ENCODE assay signal across 12 mouse cellular contexts in genomic region chr1:39714729-39715128, GRCm38 (mm10). TPM values are rescaled to one million over a fixed set of nuclear protein-coding genes. Genes with fewer than 3 reads are reported as not detected.
A peak's percentile ranks its signal among the peaks of the same experiment; 100 is the strongest.
DNase-seq lines count a peak whose midpoint lies in the region; ATAC-seq and TF ChIP-seq lines count a peak whose summit lies in the region.
"Had no signal": no experiment of that assay in that cellular context is flagged by ENCODE, and none has a peak within 500 bp of the region (broad histone marks: within the 10 kb centered on the region; RNA-seq: fewer than 3 reads in every experiment).

No protein-coding gene starts in this region.

- 75% methylated on average over 3 of the region's 3 CpGs for WGBS in heart, embryonic 15.5 days
- WGBS in lung, embryonic 14.5 days = 68% methylated on average over 3 of the region's 3 CpGs
- WGBS in embryonic facial prominence, embryonic 14.5 days = 82% methylated on average over 3 of the region's 3 CpGs
- WGBS in neural tube, embryonic 15.5 days = 87% methylated on average over 3 of the region's 3 CpGs

- DNase-seq in heart, adult 11 months = no peak
- DNase-seq in lung, embryonic 14.5 days = no peak
- no peak for DNase-seq in lung, postnatal 14 days
- DNase-seq in embryonic facial prominence, embryonic 14.5 days (ENCODE audit: low spot score) = no peak
- no peak for DNase-seq in layer of hippocampus, postnatal 10 days (ENCODE audit: low spot score in 2 of 2)
- DNase-seq in cerebellum, postnatal 4 days (ENCODE audit: low spot score in 2 of 2) = no peak
- DNase-seq: layer of hippocampus, postnatal 36 days had no signal

- ATAC-seq in heart, embryonic 15.5 days (replicated peaks; ENCODE audit: insufficient number of reproducible peaks, insufficient read depth, low FRiP score, low read depth) = no peak
- no peak for ATAC-seq in lung, embryonic 14.5 days (ENCODE audit: insufficient read depth)
- ATAC-seq in embryonic facial prominence, embryonic 14.5 days (ENCODE audit: low read depth) = no peak
- no peak for ATAC-seq in neural tube, embryonic 15.5 days (ENCODE audit: low FRiP score)

- peak overlapping the region; percentile 78 for H3K27ac ChIP-seq in heart, embryonic 15.5 days
- H3K27ac ChIP-seq in lung, embryonic 14.5 days (ENCODE audit: low read depth) = peak overlapping the region; percentile 92
- peak overlapping the region; percentile 84 for H3K27ac ChIP-seq in embryonic facial prominence, embryonic 14.5 days (replicated peaks; ENCODE audit: low read depth, low read length)
- peak overlapping the region; percentile 55; the same call in 1 of the 2 replicates for H3K27ac ChIP-seq in neural tube, embryonic 15.5 days (replicated peaks)
- H3K27ac ChIP-seq: neural tube, embryonic 12.5 days had no signal

- H3K4me1 ChIP-seq in heart, embryonic 15.5 days (replicated peaks) = peaks cover 21% of the 10 kb centered on the region
- peaks cover 21% of the 10 kb centered on the region for H3K4me1 ChIP-seq in lung, embryonic 14.5 days (ENCODE audit: insufficient read depth)
- peaks cover 17% of the 10 kb centered on the region for H3K4me1 ChIP-seq in embryonic facial prominence, embryonic 14.5 days (ENCODE audit: control insufficient read depth, insufficient read depth, low read length)
- peaks cover 15% of the 10 kb centered on the region for H3K4me1 ChIP-seq in neural tube, embryonic 15.5 days
- H3K4me1 ChIP-seq: neural tube, embryonic 12.5 days had no signal

- no peak overlapping the region for H3K4me3 ChIP-seq in heart, embryonic 15.5 days
- H3K4me3 ChIP-seq in lung, embryonic 14.5 days (ENCODE audit: low read depth, low read length) = no peak overlapping the region
- H3K4me3 ChIP-seq in embryonic facial prominence, embryonic 14.5 days (ENCODE audit: low read depth, low read length) = no peak overlapping the region
- no peak overlapping the region for H3K4me3 ChIP-seq in neural tube, embryonic 15.5 days (replicated peaks)
- H3K4me3 ChIP-seq: erythroblast, embryonic 14.5 days; neural tube, embryonic 12.5 days had no signal

- no peaks in the 10 kb centered on the region for H3K27me3 ChIP-seq in heart, embryonic 15.5 days
- H3K27me3 ChIP-seq in lung, embryonic 14.5 days (ENCODE audit: insufficient read depth, low read length) = no peaks in the 10 kb centered on the region
- H3K27me3 ChIP-seq in embryonic facial prominence, embryonic 14.5 days (replicated peaks; ENCODE audit: control insufficient read depth, insufficient read depth, low read length) = no peaks in the 10 kb centered on the region
- no peaks in the 10 kb centered on the region for H3K27me3 ChIP-seq in neural tube, embryonic 15.5 days (replicated peaks)
- H3K27me3 ChIP-seq: neural tube, embryonic 12.5 days had no signal

- H3K9me3 ChIP-seq in heart, embryonic 15.5 days (replicated peaks) = no peaks in the 10 kb centered on the region
- H3K9me3 ChIP-seq in lung, embryonic 14.5 days (ENCODE audit: low read depth, low read length) = no peaks in the 10 kb centered on the region
- no peaks in the 10 kb centered on the region for H3K9me3 ChIP-seq in embryonic facial prominence, embryonic 14.5 days (ENCODE audit: control insufficient read depth, low read length)
- no peaks in the 10 kb centered on the region for H3K9me3 ChIP-seq in neural tube, embryonic 15.5 days (replicated peaks)
- H3K9me3 ChIP-seq: neural tube, embryonic 12.5 days had no signal

- H3K9ac ChIP-seq in heart, embryonic 15.5 days = no peak overlapping the region
- 0 out of 2 replicates have a peak overlapping the region, but pooled peaks have one; percentile 17 for H3K9ac ChIP-seq in lung, embryonic 14.5 days
- no peak overlapping the region; the same call in 1 of the 2 replicates for H3K9ac ChIP-seq in embryonic facial prominence, embryonic 14.5 days (ENCODE audit: low read depth, low read length)
- no peak overlapping the region for H3K9ac ChIP-seq in neural tube, embryonic 15.5 days (replicated peaks)
- H3K9ac ChIP-seq: neural tube, embryonic 12.5 days had no signal

- no peak for TF ChIP-seq CTCF in lung, embryonic 14.5 days (IDR thresholded peaks at IDR 0.05; ENCODE audit: low read depth)

- no peak overlapping the region for H3K4me2 ChIP-seq in heart, embryonic 15.5 days
- no peak overlapping the region for H3K4me2 ChIP-seq in lung, embryonic 14.5 days
- H3K4me2 ChIP-seq in embryonic facial prominence, embryonic 14.5 days (ENCODE audit: low read depth, low read length) = no peak overlapping the region
- no peak overlapping the region for H3K4me2 ChIP-seq in neural tube, embryonic 15.5 days
- H3K4me2 ChIP-seq: neural tube, embryonic 12.5 days had no signal

- H3K36me3 ChIP-seq in heart, embryonic 15.5 days = no peaks in the 10 kb centered on the region
- H3K36me3 ChIP-seq in lung, embryonic 14.5 days (ENCODE audit: insufficient read depth) = no peaks in the 10 kb centered on the region
- H3K36me3 ChIP-seq in embryonic facial prominence, embryonic 14.5 days (ENCODE audit: control insufficient read depth, insufficient read depth, low read length) = no peaks in the 10 kb centered on the region
- no peaks in the 10 kb centered on the region for H3K36me3 ChIP-seq in neural tube, embryonic 15.5 days
- H3K36me3 ChIP-seq: neural tube, embryonic 12.5 days had no signal

RNA-seq across cellular contexts. Expression of gene Rfx8, which starts 6.1 kb away (rescaled TPM):
- polyA plus RNA-seq in heart, embryonic 15.5 days (2015; fragmentation: Nextera tagmentation; extraction: Ambion mirVana) = 0.43 and 0.70 TPM in 2 replicates
- 0.24 and 0.27 TPM in 2 replicates for polyA plus RNA-seq in lung, embryonic 14.5 days (2014; fragmentation: Nextera tagmentation; extraction: Ambion mirVana)
- polyA plus RNA-seq in embryonic facial prominence, embryonic 14.5 days (2014; fragmentation: Nextera tagmentation; extraction: Ambion mirVana) = 2.0 and 2.3 TPM in 2 replicates
- polyA plus RNA-seq in neural tube, embryonic 15.5 days (2015; fragmentation: Nextera tagmentation; extraction: Ambion mirVana) = 0.14 and 0.27 TPM in 2 replicates
- total RNA-seq in layer of hippocampus, postnatal 10 days (2021) = under 1 TPM in 1 of 2 experiments, not detected in 1; 0.31 TPM
- polyA plus RNA-seq: activated CD4-positive, CD25-positive, alpha-beta regulatory T cell, adult 4 months; neural tube, embryonic 12.5 days had no signal
